Mouse (Mus musculus): ENCODE measurements around the gene Selenon.

Selenon gene

DNA sequence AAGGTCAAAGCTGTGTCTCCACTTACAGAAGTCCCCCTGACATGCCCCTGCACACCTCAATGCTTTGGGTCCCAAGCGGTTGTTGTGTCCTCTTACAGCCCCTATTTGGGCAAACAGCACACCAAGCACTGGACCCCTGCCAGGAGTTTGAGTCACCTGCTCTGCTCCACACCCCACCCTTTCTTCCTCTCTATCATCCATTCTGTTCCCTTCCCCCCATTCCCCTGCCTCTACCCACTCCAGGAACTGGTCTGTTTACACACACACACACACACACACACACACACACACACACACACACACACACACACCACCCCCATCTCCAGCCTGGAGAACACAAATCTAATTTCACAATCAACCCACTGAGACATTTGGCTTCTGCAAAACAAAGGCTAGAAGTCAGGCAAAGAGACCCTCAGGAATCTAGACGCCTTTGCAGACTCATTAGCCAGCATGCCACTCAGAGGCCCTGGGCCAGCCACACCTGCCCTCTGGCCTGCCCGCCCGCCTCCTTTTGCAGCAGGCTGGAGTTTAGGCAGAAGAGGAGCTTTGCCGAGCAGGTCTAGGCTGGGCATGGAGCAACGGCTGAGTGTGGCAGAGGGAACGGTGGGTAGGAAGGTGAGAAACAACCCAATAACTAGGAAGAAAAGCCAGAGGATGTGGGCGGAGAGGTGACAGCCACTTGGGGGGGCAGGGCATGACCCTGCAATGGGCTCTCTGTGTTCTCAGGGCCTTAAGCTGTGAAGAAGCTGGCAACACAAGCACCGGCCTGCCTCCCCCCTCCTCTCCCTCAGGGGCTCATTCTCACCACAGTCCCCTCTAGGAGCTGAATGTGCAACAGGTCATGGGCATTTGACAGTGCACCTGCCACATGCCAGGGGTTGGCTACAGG lies 4.9 kb downstream of the Selenon start:
- DNase-seq (ENCODE audit: low spot score): peak; percentile 82

DNA sequence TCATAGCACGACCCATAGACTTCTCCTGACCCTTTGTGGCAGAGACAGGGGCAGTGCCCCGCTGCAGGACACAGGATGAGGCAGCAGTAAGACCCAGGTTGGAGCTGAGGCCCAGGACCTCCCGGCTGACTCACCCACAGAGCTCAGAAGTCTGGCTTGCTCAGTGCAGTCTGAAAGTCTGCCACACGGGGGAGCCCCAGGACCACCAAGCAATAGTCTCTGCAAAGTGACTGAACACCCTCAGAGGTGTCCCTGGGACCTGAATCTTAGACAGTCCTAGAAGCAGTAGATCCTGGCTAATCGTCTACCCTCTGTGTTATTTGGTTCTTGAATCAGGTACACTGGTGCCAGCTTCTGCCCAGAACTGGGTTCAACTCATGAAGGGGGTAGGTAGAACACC lies 8.7 kb downstream of the Selenon start:
- DNase-seq (ENCODE audit: low spot score): peak; percentile 93

DNA sequence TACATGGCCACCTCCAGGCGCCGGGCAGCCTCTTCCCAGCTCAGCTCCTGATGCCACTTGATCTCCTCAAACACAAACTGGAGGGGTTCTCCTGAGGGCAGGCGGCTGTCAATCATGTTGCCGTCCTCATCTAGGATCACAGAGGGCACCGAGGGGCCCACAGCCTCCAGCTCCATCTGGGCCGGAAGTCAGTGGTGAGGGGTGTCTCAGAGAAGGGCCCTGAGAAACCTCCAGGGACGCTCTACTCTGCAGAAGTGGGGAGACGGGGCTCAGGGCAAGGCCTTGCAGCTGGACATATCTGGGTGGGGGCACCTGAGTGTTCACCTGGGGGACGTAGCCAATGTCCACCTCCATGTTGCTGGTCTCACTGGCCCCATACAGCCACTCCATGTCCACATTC lies 9.2 kb downstream of the Selenon start:
- DNase-seq (ENCODE audit: low spot score): no peak

DNA sequence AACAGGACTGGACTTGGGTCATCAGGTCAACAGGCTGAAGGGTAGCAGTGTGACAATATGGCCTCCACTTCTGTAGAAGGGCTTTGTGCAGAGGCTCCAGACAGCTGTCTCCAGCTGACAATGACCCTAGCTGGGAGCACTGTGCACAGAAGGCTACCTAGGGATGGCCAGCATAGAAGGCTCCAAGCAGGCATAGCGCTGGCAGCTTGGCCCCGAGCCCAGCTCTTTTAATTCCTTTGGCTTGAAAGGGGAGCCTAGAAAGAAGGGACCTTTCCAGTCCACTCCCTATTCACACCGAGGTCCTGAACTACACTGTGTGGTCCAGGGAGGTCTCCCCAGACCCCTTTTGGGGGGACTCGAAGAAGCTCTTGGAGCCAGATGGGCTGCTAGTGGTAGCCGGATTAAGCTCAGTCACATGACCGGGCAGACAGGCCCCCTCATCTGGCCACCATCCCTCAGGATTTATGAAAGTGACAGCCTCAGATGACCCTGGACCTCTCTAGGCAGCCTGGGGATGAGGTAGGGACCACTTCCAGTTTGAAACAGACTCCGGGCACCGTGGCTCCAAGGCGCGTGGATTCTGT lies 12.9 kb downstream of the Selenon start:
- DNase-seq (ENCODE audit: low spot score): no peak

DNA sequence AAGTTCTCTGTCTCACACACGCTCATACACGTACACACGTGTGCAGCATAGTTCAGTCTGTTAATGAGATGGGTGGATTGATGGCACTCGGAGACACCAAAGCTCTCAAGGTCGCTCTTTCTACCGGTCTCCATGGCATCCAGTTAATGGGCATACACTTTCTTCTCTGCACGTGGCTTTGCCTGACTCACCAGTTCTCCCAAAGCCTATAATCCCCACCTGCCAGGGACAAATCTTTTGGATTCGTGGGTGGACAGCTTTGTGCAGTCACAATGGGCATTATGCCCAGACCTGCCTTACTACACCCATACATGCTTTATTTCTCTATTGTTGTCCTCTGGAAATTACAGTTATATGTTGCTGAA lies 16.2 kb downstream of the Selenon start:
- DNase-seq (ENCODE audit: low spot score): no peak

DNA sequence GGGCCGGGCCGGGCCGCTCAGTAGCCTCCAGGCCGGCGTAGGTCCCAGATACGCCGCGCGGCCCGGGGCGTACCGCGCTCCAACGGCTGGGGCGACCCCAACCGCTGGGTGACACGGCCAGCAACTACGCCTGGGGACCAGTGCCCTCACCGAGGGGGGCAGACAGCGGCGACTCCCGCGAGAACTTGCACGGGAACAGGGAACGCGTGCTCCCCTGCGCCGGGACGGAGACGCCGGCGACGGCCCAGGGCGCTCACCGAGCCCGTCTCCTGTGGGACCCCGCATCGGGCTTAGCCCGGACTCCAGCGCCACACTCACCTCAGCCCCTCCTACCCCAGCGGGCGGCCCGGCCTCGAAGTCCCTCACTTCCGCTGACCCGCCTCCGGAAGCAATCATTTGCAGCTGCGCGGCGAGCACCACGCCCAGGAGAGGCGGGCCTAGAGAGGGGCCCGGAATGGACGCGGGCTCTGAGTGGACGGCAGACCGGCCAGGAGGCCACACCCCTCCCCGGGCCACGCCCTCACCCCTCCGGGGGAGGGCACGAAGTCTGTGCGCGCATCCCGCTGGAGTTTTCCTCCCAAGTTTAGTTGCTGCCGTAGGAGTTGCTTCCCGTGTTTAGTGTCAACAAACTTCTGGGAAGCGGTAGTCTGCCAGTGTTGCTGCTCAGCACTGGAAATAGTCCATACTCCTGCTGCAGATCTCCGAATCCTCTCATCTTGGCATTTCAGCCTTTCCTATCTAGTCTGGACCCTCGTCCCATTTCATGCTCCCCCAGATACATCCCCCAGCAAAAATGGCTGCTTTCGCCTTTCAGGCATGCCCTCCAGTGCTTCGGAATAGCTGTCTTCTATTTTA lies 16.8 kb downstream of the Selenon start, which contains the start of gene Mtfr1l:
Mtfr1l (minus strand) TSS at position 456 of the 855 bp plus-strand sequence.
- peak; percentile 98 for DNase-seq (ENCODE audit: low spot score)

DNA sequence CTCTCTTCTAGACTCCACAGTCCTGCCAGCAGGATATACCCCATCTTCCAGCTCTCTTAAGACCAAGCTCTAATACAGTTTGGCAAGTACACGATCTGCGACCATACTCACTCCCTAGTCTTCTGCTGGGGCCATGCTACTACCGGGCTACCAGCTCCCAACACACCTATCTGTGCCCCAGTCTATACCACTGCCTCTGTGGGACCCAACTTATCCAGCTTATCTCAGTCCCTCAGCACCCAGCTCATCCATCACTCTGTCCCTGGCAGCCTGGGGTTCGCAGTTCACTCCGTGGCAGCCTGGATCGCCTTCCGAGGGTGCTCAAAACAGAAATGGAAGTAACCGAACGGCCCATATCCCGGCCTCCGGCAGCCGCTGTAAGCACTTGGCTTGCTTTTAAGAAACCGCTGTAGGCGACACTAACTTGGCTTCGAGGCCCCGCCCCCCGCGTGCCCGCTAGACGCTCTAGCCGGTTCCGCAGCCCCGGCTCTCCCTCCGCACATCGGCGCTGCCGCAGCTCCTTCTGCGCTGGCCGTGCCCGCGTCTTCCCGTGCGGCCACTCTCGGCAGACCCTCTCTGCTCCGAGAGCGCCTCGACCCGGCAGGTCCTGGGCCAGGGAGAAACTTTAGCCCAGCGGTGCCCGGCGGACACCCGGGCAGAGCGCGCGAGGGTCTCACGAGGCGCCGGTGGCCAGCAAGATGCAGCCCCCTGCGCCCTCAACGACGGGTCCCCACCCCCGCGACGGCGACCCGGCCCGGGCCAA lies 17.7 kb downstream of the Selenon start:
- peak; percentile 76 for DNase-seq (ENCODE audit: low spot score)

DNA sequence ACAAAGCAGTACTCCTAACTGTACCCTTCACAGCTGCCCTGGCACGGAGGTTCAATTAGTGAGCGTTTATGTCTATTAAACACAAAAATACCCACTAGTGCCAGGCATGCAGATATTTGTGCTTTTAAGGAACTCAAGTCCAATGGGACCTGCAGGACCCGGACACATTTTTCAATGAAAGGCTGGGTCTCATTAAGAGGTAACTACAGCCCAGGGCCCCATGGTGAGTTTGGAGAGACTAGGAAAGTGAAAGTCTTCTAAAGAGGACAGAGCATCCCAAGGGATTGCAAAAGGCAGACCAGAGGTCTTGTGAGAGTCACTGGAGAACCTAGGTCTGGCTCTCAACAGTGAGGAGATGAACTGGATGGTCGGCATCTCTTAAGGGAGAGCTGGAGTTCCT lies 18.5 kb downstream of the Selenon start:
- no peak for DNase-seq (ENCODE audit: low spot score)

DNA sequence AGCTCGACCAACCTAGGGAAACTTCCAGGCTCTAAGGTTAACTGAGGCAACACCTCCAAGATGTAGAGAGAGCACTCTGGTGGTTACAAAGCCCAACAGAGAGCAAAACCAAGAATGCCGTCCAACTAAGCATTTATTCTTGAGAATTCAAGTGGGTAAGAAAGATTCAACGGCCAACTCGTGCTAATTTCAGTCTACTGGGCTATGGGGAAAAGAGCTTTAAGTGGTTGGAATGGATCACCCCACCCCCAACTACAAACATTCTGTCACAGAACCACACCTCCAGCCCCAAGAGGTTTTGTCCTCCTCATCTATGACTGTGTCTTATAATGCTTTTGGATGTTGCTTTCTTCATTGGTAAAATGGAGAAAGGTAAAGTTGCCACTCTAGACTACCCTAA lies 19.0 kb downstream of the Selenon start:
- no peak for DNase-seq (ENCODE audit: low spot score)

DNA sequence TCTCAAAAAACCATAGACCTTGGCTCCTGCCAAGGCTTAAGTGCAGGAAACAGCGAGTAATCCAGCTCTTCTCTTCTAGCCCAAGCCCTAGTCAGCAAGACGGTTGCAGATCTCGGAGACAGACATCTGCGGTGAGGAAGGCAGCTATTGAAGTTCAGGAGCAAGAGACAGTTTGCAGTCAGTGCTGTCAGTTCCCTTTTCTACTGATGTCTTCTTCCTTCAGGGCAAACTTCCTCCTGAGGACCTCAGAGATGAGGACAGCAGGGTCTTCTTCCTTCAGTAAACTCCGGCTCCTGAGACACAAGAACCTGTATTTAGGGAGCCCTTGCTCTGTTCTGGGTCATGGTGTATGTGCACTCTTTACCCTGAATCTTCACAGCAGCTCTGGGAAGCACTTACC lies 25.7 kb downstream of the Selenon start:
- no peak for DNase-seq (ENCODE audit: low spot score)

DNA sequence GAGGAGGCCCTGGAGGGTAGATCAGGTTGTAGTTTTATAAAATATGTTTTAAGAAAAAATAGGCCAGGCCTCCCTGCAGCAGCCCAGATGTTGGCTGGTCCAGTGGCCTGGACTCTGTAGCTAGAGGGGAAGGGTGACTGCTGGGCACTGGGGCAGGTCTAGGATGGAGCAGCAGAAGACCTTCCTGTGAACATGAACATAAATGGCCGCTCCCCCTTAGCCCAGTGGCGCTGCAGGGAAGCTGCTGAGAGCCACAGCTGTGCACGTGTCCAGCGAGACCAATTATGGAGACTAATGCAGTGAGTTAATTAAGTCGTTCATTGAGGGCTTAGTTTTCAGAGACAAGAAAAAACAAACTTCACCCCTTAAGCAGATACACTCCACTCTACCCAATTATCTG lies 26.2 kb downstream of the Selenon start:
- DNase-seq (ENCODE audit: low spot score): no peak

DNA sequence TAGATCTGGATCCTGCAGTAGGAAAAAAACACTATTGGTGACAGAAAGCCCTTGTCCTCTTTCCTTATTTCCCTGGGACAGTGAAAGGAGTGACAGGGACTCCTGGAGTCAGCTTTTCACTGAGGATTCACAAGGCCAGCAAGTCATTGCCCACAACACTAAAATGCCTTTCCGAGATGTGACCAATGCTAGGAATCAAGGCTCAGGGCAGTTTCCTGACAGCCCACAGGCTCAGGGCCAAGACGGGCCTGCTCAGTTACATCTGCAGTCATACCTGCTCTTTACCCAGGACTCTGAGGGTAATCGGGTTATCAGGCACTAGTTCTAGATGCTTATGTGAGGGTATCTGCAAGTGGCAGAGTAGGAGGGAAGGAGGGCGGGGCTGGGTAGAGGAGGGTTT lies 28.5 kb downstream of the Selenon start:
- no peak for DNase-seq (ENCODE audit: low spot score)

DNA sequence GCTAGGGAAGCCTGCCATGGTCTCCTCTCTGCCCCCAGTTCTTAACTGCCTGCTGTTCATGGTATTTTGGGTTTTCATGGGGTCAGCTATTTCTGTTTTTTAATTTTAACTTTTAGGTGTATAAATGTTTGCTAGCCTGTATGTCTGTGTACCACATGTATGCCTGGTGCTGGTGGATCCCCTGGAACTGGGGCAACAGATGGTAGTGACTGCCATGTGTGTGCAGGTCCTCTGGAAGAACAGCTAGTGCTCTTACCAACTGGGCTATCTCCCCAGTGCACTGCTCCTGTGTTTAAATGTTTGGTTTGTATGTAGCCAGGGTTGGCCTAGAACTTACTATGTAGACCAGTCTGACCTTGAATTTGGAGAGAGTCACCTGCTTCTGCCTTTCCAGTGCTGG lies 32.7 kb downstream of the Selenon start:
- DNase-seq (ENCODE audit: low spot score): no peak

DNA sequence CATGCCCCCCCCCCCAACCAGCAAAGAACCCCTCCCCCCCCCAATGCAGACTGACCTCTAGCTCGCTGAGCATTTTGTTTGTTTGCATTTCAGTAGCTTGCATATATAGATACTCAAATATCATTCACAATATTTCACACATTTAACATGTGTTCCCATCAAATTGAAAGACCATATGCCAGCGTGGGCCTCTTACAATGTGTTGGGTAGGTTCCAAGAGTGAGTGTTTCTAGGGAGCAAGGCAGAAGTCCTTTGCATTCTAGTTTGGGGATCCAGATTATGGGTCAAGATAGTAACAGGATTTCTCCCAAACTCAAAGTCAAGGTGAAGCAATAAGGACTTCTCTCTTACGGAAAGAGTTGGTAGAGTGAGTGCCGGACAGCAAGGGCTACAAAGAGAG lies 33.4 kb downstream of the Selenon start:
- no peak for DNase-seq (ENCODE audit: low spot score)

DNA sequence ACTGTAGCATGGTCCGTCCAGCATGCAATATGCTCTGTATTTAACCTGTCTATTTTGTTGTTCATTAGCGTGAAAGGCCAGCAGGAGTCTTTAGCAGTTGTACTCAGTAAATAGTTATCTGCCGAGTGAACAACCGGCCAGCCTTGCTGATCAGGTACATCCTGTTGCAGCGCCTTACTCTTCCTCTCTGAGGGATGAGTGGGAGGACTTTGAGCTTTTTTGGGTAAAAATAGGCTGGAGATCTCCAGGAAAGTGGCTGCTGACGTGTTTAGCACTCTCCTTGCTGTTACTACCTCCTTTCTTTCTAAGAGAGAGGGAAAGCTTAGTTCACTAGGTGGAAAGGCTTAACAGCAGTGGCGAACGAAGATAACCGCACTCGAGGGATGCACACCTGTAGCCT lies 34.2 kb downstream of the Selenon start:
- DNase-seq (ENCODE audit: low spot score): no peak

DNA sequence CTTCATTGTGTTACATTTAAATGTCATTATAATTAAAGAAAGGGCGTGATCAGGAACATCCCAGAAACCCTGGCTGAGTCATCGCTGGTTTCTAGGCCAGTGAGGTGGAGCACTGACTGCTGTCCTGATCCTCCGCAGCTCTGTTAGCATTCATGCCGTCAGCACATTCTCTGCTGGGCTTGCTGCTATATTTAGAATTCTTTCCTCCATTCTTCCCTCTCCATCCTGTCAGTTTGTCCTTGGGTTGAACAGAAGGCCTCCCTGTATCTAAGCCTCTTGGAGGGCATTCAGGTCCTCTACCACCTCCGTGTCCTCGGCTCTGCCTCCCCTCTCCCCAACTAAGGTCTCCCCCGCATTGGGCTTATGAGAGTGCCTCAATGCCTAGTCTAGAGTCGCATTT lies 35.0 kb downstream of the Selenon start:
- DNase-seq (ENCODE audit: low spot score): peak; percentile 67

DNA sequence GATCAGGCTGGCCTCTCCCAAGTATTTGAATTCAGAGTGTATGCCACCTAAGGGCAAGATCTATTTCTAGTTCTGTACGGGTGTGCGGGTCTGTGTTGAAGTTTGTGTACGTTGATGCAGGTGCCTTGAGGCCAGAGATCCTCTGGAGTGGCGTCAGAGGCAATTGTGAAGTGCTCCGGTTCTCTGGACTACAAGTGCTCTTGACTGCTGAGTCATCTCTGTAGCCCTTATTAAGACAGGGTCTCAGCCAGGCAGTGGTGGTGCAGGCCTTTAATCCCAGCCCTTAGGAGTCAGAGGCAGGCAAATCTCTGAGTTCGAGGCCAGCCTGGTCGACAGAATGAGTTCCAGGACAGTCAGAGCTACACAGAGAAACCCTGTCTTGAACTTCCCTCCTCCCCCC lies 36.4 kb downstream of the Selenon start:
- no peak for DNase-seq (ENCODE audit: low spot score)

DNA sequence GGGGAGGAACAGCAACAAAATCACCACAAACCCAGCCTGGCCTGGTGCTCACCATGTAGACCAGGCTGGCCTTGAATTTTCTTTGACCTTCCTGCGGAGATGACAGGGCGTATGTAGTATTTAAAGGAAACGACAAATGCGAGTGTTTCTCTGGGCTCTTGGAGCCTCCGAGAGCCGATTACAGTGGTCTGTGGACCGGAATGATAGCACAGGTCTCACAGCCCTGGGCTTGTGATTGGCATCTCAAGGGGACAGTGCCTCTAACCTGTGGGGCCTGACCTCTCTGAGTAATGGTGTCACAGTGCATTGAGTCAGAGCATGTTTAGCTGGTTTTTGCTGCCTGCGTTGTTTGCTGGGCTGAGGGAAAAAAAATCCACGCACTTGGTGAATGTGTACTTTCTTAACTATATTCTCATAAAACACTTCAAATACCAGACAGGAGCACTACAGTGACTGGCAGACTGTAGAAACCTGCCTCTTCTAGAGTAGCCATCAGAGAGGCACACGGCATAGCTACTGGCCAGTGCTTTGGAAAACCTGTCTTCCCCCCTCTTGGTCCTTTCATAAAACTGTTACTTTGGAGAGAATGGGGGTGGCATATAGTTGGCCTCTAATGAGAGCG lies 37.5 kb downstream of the Selenon start:
- DNase-seq (ENCODE audit: low spot score): peak; percentile 50

DNA sequence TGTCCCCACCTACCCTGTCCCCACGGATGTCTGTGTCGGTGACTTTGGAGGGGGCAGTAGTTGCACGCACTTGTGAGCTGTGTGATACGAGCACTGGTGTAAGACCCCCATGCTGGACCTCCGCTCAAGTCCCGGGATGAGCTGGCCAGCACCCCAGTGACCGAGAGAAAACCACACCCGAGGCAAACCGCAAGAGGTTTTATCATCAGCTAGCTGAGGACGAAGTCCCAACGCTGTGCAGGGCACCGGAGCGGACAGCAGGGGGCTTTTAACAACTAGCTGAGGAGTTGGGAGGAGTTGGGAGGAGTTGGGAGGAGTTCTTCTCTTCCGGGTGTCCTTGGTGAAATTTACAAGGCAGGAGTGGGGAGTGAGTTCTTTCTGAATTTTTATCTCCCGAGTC lies 39.2 kb downstream of the Selenon start:
- peak; percentile 83 for DNase-seq (ENCODE audit: low spot score)

DNA sequence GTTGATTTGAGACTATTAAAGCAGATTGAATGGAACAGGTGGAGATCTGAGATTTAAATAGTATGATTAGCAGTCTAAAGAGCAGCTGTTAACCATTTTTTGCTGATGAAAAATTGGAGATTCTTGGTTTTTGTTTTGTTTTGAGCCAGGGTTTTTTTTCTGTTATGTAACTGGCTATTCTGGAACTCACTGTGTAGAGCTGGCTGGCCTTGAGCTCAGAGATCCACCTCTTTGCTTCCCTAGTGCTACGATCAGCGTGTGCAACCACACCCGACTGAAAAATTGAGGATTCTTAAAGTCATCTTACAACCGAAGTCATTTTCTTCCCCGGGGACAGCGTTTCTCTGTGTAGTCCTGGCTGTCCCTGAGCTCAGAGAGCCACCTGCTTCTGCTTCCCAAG lies 40.2 kb downstream of the Selenon start:
- no peak for DNase-seq (ENCODE audit: low spot score)

DNA sequence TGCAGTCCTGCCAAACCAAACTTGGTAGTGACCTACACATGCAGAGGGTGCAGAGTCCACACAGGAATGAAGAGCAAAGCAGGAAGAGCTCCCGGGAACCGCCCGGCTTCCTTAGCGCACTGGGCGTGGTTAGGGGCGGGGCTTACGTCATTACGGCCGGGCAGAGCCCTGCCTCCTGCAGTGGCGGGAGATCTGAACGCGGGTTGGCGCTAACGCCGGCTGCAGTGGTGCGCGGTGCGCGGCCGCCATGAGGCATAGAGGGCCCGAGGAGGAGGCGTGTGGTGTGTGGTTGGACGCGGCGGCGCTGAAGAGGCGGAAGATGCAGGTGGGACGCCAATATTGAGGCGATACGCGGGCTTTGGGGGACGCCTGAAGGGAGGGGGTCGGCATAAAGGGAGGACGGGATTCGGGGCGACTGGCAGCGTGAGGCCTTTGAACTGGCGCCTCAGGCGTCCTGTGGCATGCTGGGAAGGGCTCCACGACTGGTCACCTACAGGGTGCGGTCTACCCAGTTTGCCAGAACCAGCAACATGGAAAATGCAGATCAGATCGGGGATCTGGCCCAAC lies 41.0 kb downstream of the Selenon start, which contains the start of gene Aunip:
Aunip (plus strand) TSS at position 155 of the 567 bp plus-strand sequence.
- peak; percentile 94 for DNase-seq (ENCODE audit: low spot score)
